Mouse (Mus musculus): Measurements from ENCODE around the gene Fzd2.
A peak's percentile ranks its signal among the peaks of the same experiment; 100 is the strongest.

DNA sequence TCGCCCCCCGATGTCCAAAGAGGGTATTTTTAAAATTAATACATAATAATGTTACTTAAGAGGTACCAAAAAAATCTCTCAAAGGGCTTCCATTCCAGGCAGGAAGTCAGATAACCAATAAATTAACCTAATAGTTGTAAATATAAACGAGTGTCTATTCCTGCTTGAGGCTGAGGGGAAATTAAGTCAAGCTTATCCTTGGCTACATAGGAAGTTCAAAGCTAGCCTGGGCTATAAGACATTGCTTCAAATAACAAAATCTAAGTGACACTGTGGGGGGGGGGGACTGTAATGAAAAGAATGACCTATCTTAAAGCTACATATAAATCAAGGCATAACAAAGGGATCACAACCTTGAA, 47.5 kb upstream of the Fzd2 start:
- no peak for TF ChIP-seq HCFC1 (IDR thresholded peaks at IDR 0.05; ENCODE audit: low read depth, low read length)
- TF ChIP-seq CHD1 (IDR thresholded peaks at IDR 0.05; ENCODE audit: low read depth, low read length), result peak; percentile 53; the same call in 1 of the 2 replicates
- TF ChIP-seq USF1 (IDR thresholded peaks at IDR 0.05; ENCODE audit: low read depth, low read length), result no peak
- TF ChIP-seq USF2 (IDR thresholded peaks at IDR 0.05; ENCODE audit: borderline replicate concordance in 1 of 2, insufficient read depth in 1 of 2, low read depth in 1 of 2, low read length in 2 of 2), result no peak
- TF ChIP-seq CTCF (IDR thresholded peaks at IDR 0.05 in 2 of 3, conservative IDR thresholded peaks at IDR 0.05 in 1 of 3; ENCODE audit: control insufficient read depth in 1 of 3, insufficient read depth in 1 of 3, low read depth in 2 of 3, low read length in 3 of 3, poor library complexity in 1 of 3, severe bottlenecking in 1 of 3), result 0 out of 6 replicates have a peak, but pooled peaks of 1 of the 3 experiments have one; percentile 24

Data from MEL (cell line).